Mouse (Mus musculus) megakaryocyte, embryonic 14.5 days (primary cell): Measurements from ENCODE around the gene Gpr161.
"Not testable (repeated sequence)": the region's sequence is repeated elsewhere in the genome, so short reads cannot be mapped to it uniquely, and the experiment has no call there.

Experiments used
- FLI1 ChIP-seq: IDR thresholded peaks from 2 replicates; pipeline ENCODE4 v1.6.1; 2012; ENCODE audit warnings: low read length, inconsistent platforms, mixed read lengths
- GATA1 ChIP-seq: IDR thresholded peaks from 3 replicates; pipeline ENCODE4 v1.6.1; 2012; ENCODE audit warnings: mixed read lengths, low read length, inconsistent platforms, borderline replicate concordance

- not testable (repeated sequence) for TF ChIP-seq GATA1, FLI1
These were observed 33.0 kb downstream of the Gpr161 start for GRCm38 (mm10) chr1:165328384-165329289.
